Mouse (Mus musculus) neural tube, embryonic 15.5 days (tissue): ENCODE data around the gene Agtr1a. TPM values are rescaled to one million over a fixed set of nuclear protein-coding genes. Genes with fewer than 3 reads are reported as not detected.

Source experiments
- ATAC-seq: fragments of 200-750 bp; cut with Nextera tagmentation; 2 replicates; pipeline ENCODE4 v1.8.0; 2017; ENCODE audit warnings: mild to moderate bottlenecking, moderate TSS enrichment, moderate library complexity; ENCODE audit not compliant: low FRiP score
- H3K27ac ChIP-seq: fragments of 300-500 bp; sonication (generic); replicated peaks from 2 replicates; pipeline ENCODE4 v1.5.1; 2015; ENCODE audit warnings: mild to moderate bottlenecking, inconsistent platforms
- H3K27me3 ChIP-seq: fragments of 300-500 bp; sonication (generic); replicated peaks from 2 replicates; pipeline ENCODE4 v1.6.1; 2015; ENCODE audit warnings: inconsistent platforms
- H3K36me3 ChIP-seq: fragments of 300-500 bp; sonication (generic); 2 replicates; pipeline ENCODE4 v1.6.1; 2015; ENCODE audit warnings: inconsistent platforms
- H3K4me1 ChIP-seq: fragments of 300-500 bp; sonication (generic); 2 replicates; pipeline ENCODE4 v1.6.1; 2015; ENCODE audit warnings: inconsistent platforms
- H3K4me2 ChIP-seq: fragments of 300-500 bp; sonication (generic); 2 replicates; pipeline ENCODE4 v1.6.1; 2015; ENCODE audit warnings: inconsistent platforms, mild to moderate bottlenecking, moderate library complexity
- H3K4me3 ChIP-seq: fragments of 300-500 bp; sonication (generic); replicated peaks from 2 replicates; pipeline ENCODE4 v1.5.1; 2015; ENCODE audit warnings: mild to moderate bottlenecking, inconsistent platforms
- H3K9ac ChIP-seq: fragments of 300-500 bp; sonication (generic); replicated peaks from 2 replicates; pipeline ENCODE4 v1.6.1; 2015; ENCODE audit warnings: mild to moderate bottlenecking, inconsistent platforms
- H3K9me3 ChIP-seq: fragments of 300-500 bp; sonication (generic); replicated peaks from 2 replicates; pipeline ENCODE4 v1.6.1; 2016; ENCODE audit warnings: inconsistent platforms
- WGBS: fragments of 180-500 bp; shearing (Covaris S2); methylation state at CpG from one replicate; pipeline ENCODE4 v1.1.7; 2015; ENCODE audit warnings: mixed read lengths; 5-methylcytosine and 5-hydroxymethylcytosine counted together
- polyA plus RNA-seq: library from polyadenylated mRNA; unstranded; fragments of >200 nt; fragmentation: Nextera tagmentation; extraction: Ambion mirVana; gene quantifications from 2 replicates; pipeline ENCODE4 v1.2.1, GENCODE M21; 2015

Gene Agtr1a
- polyA plus RNA-seq = 1.8 and 2.2 TPM in 2 replicates

GRCm38 (mm10) chr13:30336148-30336801 is at the start of gene Agtr1a:
Agtr1a (plus strand) TSS chr13:30336441.
- H3K4me1 ChIP-seq = peaks cover 14% of the 10 kb centered on the region
- peak within 1 kb of the TSS; percentile 99 for H3K4me2 ChIP-seq
- no peaks in the 10 kb centered on the region for H3K36me3 ChIP-seq
- WGBS = under 1% methylated on average over 33 of the region's 33 CpGs
- H3K27ac ChIP-seq = no peak within 1 kb of the TSS
- peak within 1 kb of the TSS; percentile 52 for H3K4me3 ChIP-seq
- no peaks in the 10 kb centered on the region for H3K9me3 ChIP-seq
- peaks cover 6% of the 10 kb centered on the region; the same call in 1 of the 2 replicates for H3K27me3 ChIP-seq
- H3K9ac ChIP-seq = peak within 1 kb of the TSS; percentile 61
- peak; percentile 86 for ATAC-seq

DNA sequence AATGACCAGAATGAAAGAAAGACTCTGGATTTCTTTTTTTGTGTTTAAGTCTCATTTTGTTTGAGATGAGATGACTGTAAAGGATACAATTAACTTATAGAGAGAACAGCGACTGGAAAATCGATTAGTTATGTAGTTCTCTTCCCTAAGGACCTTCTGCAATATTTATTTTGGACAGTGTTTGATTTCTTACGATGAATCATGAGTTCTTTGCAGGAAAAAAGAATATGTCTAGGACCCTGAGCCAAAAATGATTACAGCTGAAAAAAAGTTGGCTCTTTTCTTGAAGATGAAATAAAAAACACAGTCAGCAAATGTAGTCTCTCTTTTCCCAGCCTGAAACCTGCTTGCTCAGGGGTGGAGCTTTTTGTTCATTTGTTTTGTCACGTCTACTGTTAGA is 26.0 kb upstream of the Agtr1a start:
- H3K9me3 ChIP-seq = no peaks in the 10 kb centered on the region
- WGBS = 77% methylated on average over 4 of the region's 4 CpGs
- H3K4me2 ChIP-seq = no peak overlapping the region
- H3K27ac ChIP-seq = no peak overlapping the region
- no peaks in the 10 kb centered on the region for H3K4me1 ChIP-seq
- no peaks in the 10 kb centered on the region for H3K27me3 ChIP-seq
- H3K9ac ChIP-seq = no peak overlapping the region
- no peak for ATAC-seq
- no peaks in the 10 kb centered on the region for H3K36me3 ChIP-seq
- H3K4me3 ChIP-seq = no peak overlapping the region

- Histone ChIP-seq H3K9me3 (no peaks in the 10 kb centered on the region), H3K36me3 (no peaks in the 10 kb centered on the region), H3K4me2 (no peak overlapping the region), H3K9ac (no peak overlapping the region), H3K27ac (no peak overlapping the region), H3K27me3 (no peaks in the 10 kb centered on the region), H3K4me3 (no peak overlapping the region), H3K4me1 (no peaks in the 10 kb centered on the region)
- peak; percentile 89 for ATAC-seq
- 63% methylated on average over 11 of the region's 11 CpGs for WGBS
These were observed 11.4 kb upstream of the Agtr1a start for GRCm38 (mm10) chr13:30324669-30325346.

DNA sequence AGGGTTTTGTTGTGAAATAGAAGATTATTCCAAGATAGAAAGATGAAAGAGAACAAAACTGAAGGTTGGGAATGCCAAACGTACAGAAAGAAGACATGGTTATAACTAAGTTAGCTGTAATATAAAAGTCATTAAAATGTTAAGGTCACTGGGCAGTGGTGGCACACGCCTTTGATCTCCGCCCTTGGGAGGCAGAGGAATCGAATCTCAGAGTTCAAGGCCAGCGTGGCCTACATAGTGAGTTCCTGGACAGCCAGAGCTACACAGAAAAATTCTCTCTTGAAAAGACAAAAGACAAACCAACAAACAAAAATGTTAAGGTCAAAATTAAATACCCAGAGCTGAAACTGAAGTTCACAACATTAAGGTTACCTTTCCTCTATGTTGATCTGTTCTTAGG is 5.2 kb upstream of the Agtr1a start:
- no peak overlapping the region for H3K9ac ChIP-seq
- no peaks in the 10 kb centered on the region for H3K27me3 ChIP-seq
- 0 out of 2 replicates have a peak, but pooled peaks cover 2% of the 10 kb centered on the region for H3K4me1 ChIP-seq
- no peaks in the 10 kb centered on the region for H3K9me3 ChIP-seq
- no peak for ATAC-seq
- no peak overlapping the region for H3K4me3 ChIP-seq
- WGBS = 85% methylated on average over 5 of the region's 5 CpGs
- no peak overlapping the region for H3K27ac ChIP-seq
- no peak overlapping the region for H3K4me2 ChIP-seq
- H3K36me3 ChIP-seq = no peaks in the 10 kb centered on the region

- Histone ChIP-seq H3K9me3 (no peaks in the 10 kb centered on the region), H3K4me3 (no peak overlapping the region), H3K36me3 (no peaks in the 10 kb centered on the region), H3K9ac (no peak overlapping the region), H3K4me1 (peaks cover 10% of the 10 kb centered on the region), H3K4me2 (no peak overlapping the region), H3K27me3 (peaks cover 2% of the 10 kb centered on the region; the same call in 1 of the 2 replicates), H3K27ac (no peak overlapping the region)
- WGBS = 88% methylated on average over 6 of the region's 6 CpGs
- no peak for ATAC-seq
These were observed 4.4 kb upstream of the Agtr1a start for GRCm38 (mm10) chr13:30331851-30332250.

GRCm38 (mm10) chr13:30332581-30332980 is 3.7 kb upstream of the Agtr1a start:
- H3K27me3 ChIP-seq = peaks cover 3% of the 10 kb centered on the region; the same call in 1 of the 2 replicates
- H3K4me3 ChIP-seq = no peak overlapping the region
- H3K4me1 ChIP-seq = peaks cover 14% of the 10 kb centered on the region
- H3K9me3 ChIP-seq = no peaks in the 10 kb centered on the region
- no peak overlapping the region for H3K27ac ChIP-seq
- H3K36me3 ChIP-seq = no peaks in the 10 kb centered on the region
- H3K4me2 ChIP-seq = no peak overlapping the region
- H3K9ac ChIP-seq = no peak overlapping the region
- 86% methylated on average over 5 of the region's 5 CpGs for WGBS
- ATAC-seq = no peak

DNA sequence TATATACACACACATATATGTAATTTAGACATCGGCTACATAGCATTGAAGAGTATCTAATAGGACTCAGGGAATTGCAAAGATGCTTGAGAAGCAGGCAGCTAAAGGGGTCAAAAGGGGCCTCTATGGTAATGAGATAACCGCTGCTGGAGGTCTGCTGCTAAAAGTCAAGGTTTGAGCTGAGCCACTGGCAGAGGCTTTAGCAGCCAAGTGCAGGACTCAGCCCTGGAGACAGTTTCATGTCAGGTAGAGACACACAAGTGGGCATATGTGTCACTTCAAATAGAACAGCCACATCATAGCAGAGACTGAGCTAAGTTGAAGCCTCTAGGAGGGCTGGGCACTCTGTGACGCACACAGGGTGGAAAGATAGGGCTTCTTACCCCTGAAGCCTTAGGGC is 1.6 kb upstream of the Agtr1a start:
- 68% methylated on average over 3 of the region's 3 CpGs for WGBS
- Histone ChIP-seq H3K4me2 (no peak overlapping the region), H3K4me1 (peaks cover 14% of the 10 kb centered on the region), H3K36me3 (no peaks in the 10 kb centered on the region), H3K27ac (no peak overlapping the region), H3K9ac (no peak overlapping the region), H3K27me3 (peaks cover 6% of the 10 kb centered on the region; the same call in 1 of the 2 replicates), H3K9me3 (no peaks in the 10 kb centered on the region), H3K4me3 (no peak overlapping the region)
- no peak for ATAC-seq

DNA sequence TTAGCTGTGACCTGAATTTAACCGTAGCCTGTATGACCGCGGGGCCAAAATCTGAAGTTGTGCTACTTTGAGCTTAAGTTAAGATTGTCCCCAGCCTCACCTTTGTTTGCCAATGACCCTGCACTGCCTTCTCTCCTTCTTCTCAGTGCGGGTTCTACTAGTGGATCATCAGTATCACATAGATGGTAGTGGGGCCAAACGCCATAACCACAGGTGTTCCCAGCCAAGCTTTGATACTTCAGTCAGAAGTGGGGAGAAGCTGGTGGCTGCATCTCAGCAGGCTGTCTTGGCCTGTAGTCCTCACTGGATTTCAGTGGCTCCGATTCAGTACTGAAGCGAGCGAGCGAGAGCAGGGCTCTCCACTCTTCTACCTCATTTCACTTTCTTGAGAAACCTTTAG is 672 bp downstream of the Agtr1a start:
- ATAC-seq = peak; percentile 42; the same call in 1 of the 2 replicates
- Histone ChIP-seq H3K9me3 (no peaks in the 10 kb centered on the region), H3K4me1 (peaks cover 14% of the 10 kb centered on the region), H3K36me3 (no peaks in the 10 kb centered on the region), H3K4me2 (peak overlapping the region; percentile 99), H3K27ac (no peak overlapping the region), H3K4me3 (peak overlapping the region; percentile 52), H3K9ac (peak overlapping the region; percentile 61; the same call in 1 of the 2 replicates), H3K27me3 (peaks cover 6% of the 10 kb centered on the region; the same call in 1 of the 2 replicates)
- WGBS = 31% methylated on average over 9 of the region's 9 CpGs

DNA sequence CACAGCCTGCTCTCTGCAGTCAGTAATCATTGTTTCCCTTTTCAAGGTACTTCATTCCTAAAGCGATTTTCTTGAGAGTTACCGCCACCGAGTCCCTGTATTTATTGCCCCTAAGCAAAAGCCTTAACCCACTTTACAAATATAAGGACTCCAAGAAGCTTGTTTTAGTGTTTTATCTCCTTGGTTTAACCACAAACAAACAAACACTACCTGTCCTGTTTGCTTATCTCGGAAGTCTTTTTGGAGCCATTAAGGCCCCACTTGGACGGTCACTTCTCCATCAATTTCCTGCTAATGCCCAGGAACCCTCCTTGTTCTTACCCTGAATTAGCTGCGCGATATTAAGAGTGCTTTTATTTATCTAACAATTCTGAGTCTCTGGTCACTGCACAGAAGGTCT is 1.4 kb downstream of the Agtr1a start:
- Histone ChIP-seq H3K27ac (no peak overlapping the region), H3K27me3 (peaks cover 6% of the 10 kb centered on the region; the same call in 1 of the 2 replicates), H3K9ac (no peak overlapping the region), H3K9me3 (no peaks in the 10 kb centered on the region), H3K36me3 (no peaks in the 10 kb centered on the region), H3K4me1 (peaks cover 17% of the 10 kb centered on the region), H3K4me2 (no peak overlapping the region), H3K4me3 (no peak overlapping the region)
- no peak for ATAC-seq
- 76% methylated on average over 7 of the region's 7 CpGs for WGBS

DNA sequence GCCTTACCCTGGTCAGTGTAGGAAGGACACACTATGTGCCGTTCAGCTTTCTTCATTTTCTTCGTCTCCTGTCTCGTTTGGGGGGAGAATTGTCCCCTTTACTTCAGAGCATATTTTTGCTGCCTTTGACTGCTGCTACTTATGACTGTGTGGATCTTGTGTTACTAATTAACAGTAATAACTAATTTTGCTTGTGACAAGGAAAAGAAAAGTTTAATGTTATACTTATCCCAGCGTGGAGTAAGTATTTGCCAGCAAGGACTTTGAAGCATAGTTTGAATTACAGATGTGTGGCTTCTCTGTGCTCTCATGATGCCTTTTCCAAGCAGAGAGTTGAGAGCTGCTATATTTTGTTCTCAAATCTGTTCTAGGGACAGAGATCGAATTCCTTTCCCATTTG is 2.3 kb downstream of the Agtr1a start:
- no peaks in the 10 kb centered on the region for H3K9me3 ChIP-seq
- no peaks in the 10 kb centered on the region for H3K36me3 ChIP-seq
- WGBS = 91% methylated on average over 5 of the region's 5 CpGs
- no peak overlapping the region for H3K9ac ChIP-seq
- ATAC-seq = no peak
- H3K4me2 ChIP-seq = no peak overlapping the region
- H3K4me3 ChIP-seq = no peak overlapping the region
- H3K27ac ChIP-seq = no peak overlapping the region
- peaks cover 17% of the 10 kb centered on the region for H3K4me1 ChIP-seq
- H3K27me3 ChIP-seq = peaks cover 6% of the 10 kb centered on the region; the same call in 1 of the 2 replicates

- H3K4me1 ChIP-seq = peaks cover 17% of the 10 kb centered on the region
- WGBS = 84% methylated on average over 8 of the region's 8 CpGs
These were observed 3.7 kb downstream of the Agtr1a start for GRCm38 (mm10) chr13:30339927-30340326.

More at GRCm38 (mm10) chr13:30339927-30340326, 3.7 kb downstream of the Agtr1a start:
- no peak overlapping the region for H3K27ac ChIP-seq
- H3K9ac ChIP-seq = no peak overlapping the region
- no peaks in the 10 kb centered on the region for H3K9me3 ChIP-seq
- peaks cover 6% of the 10 kb centered on the region; the same call in 1 of the 2 replicates for H3K27me3 ChIP-seq
- H3K4me3 ChIP-seq = no peak overlapping the region
- ATAC-seq = no peak
- no peak overlapping the region for H3K4me2 ChIP-seq
- H3K36me3 ChIP-seq = no peaks in the 10 kb centered on the region
